Mouse (Mus musculus) gonadal fat pad, adult 2 months (tissue): ENCODE data around the gene Ahctf1. TPM values are rescaled to one million over a fixed set of nuclear protein-coding genes. Genes with fewer than 3 reads are reported as not detected.
"Not testable (repeated sequence)": the region's sequence is repeated elsewhere in the genome, so short reads cannot be mapped to it uniquely, and the experiment has no call there.

ENCODE experiments used
- DNase-seq: peaks from one replicate; pipeline ENCODE4 v3.0.0-alpha.2; 2012; ENCODE audit warnings: low read depth
- polyA plus RNA-seq: library from polyadenylated mRNA; depleted of rRNA; stranded (reverse); fragments of >200 nt; gene quantifications from 2 replicates; pipeline ENCODE4 v1.2.3, GENCODE M21; 2012; rRNA removed

Ahctf1 gene
- 10.6 and 12.0 TPM in 2 replicates for polyA plus RNA-seq

DNA sequence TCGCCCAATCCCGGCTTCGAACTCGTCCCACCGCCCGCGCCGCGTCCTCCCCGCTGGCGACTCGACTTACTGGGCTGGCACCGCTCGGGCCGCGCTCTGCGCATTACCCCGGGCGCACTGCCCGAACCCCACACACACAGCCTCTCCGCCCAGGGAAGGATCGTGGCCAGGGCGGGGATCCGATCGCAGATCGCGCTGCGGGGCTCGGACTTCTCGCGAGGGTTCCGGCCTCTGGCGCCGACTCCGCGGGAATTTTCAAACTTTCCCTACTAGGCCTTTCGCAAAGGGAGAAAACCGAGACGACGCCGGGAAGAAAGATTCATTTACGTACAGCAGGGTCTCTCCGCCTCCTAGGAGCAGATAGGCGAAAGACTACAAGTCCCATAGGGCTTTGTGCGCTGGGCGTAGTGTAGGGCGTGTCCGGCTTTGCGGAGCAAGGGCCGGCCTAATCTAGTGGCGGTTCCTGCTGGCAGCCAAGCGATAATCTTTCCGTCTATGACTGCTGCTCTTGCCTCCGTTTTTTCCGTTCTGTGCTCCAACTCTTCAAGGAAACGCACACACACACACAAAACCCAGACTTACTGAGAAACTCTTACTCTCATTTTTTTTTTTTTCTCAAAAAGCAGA lies at the start of gene Ahctf1:
TSS of gene Ahctf1 (minus strand) at position 168 of the 627 bp plus-strand sequence.
- DNase-seq, result peak; percentile 93

DNA sequence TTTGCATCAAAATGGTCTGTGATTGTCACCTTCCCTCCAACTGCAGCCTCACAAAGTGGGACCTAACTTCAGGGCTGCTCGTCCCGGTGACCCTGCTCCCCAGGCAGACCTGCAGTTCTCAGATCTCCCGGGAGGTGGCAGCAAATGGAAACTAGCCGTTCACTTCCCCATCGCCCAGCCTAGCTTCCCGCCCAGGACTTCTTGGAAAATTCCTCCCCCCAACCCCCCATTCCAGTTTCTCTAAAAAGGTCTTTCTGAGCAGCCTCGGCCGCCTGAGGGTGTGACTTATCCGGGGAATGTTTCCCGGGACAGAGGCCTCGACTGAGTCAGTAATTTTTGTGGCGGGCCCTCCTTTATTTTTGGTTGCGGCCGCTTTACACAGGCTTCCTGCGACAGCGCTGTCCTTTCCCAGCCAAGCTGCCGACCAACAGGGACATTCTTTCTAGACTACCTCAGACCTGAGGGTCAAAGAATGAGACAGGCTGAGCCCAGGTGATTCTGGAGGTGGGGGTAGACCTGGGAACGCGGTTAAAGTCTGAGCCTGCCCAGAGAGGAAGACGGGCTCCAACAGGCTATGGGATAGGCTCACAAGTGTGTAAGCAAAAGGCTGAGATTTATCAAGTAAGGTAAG lies 44.4 kb upstream of the Ahctf1 start:
- DNase-seq, result no peak

DNA sequence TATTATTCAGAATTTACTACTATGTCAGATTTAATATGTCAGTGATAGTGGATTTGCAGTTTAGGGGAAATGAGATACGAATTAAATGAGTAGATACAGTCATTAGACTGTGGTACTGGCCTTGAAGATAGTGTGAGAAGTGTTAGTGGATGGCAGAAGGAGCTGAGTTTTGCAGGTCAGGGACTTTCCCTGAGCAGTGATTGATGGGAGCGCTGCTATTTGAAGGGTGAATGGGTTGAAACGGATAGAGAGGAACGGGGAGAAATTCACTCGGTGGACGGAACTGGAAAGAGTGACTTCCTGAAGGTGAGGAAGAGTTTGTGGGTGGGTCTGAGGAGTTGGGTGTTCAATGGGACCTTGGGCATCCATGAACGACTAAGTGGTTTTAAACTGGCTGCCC lies 43.7 kb upstream of the Ahctf1 start:
- DNase-seq, result no peak

DNA sequence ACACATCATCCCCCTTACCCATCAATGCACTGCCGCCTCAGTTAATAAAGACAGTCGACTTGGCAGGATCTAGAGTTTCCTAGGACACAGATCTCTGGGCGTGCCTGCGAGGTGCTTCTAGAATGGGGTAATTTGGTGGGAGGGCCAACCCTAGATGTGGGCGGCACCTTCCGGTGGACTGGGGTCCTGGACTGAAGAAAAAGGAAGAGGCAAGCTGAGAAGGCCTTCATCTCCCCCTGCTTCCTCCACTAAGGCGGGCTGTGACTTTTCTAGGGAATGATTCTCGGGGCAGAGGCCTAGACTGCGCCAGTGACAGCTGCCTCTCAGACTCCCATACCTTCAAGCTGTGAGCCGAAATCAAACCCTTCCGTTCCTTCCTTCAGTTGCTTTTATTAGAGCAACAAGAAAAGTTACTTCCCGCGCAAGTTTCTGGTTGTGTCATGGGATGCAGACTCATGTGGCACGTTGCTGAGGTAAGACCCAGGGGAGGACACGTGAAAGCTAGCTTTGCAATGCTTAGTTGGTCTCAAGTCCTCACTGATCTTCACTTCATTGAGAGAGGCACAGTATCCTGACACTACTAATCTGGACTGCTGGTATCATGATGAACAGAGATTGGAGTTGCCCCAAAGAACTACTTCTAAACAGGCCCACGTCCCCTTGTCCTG lies 42.5 kb upstream of the Ahctf1 start:
- no peak for DNase-seq

DNA sequence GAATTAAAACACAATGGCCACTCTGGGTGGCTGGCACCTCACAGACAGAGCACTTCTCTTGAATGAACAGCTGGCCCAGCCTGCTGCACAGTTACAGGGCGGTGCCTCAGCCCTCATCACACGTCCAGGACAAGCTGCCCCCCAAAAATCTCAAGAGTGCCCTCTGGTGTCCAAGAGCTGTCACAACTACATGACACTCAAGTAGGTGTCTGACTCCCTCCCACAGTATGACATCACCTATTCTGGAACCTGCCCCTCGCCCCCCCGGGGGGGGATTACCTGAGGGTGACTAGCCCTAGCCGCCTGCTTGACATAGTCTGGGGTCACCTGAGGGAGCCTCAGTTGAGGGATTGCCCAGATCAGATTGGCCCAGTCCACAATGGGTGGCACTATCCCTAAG lies 41.4 kb upstream of the Ahctf1 start:
- no peak for DNase-seq

DNA sequence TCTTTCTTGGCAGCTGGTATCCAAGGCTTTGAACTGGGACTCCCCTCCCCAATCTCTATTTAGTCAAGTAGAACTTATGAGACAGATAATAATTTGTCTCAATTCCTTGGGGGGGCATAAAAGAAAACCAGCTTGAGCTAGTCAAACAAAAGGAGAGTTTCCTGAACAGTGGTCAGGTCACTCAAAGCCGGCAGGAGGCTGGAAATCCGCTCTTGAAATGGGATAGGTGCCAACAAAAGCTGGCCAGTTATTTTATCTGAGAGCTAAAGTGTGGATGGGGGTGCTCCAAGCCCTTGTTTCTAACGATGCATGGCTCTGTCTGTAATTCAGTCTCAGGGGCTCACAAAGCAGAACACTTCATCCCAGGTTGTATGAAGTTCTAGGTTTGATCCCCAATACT lies 40.5 kb upstream of the Ahctf1 start:
- DNase-seq, result no peak

DNA sequence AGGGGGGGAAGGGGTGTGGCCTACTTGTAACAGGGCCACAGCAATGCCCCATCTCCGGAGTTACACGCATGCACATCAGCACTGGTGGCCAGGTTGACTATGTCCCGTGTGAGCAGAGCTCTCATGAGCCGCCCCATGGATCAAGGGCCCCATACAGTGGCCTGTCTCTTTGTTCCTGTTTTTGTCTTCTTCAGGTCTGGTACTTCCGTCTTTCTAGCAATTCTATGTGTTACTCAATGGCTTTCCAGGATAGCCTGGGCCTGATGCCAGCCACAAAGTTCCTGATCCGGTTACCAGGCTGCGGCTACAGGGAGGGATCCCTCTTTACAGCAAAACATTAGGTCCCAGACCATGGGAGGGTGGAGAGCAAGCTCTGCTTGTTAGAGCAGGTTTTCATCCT lies 39.1 kb upstream of the Ahctf1 start:
- DNase-seq, result no peak

DNA sequence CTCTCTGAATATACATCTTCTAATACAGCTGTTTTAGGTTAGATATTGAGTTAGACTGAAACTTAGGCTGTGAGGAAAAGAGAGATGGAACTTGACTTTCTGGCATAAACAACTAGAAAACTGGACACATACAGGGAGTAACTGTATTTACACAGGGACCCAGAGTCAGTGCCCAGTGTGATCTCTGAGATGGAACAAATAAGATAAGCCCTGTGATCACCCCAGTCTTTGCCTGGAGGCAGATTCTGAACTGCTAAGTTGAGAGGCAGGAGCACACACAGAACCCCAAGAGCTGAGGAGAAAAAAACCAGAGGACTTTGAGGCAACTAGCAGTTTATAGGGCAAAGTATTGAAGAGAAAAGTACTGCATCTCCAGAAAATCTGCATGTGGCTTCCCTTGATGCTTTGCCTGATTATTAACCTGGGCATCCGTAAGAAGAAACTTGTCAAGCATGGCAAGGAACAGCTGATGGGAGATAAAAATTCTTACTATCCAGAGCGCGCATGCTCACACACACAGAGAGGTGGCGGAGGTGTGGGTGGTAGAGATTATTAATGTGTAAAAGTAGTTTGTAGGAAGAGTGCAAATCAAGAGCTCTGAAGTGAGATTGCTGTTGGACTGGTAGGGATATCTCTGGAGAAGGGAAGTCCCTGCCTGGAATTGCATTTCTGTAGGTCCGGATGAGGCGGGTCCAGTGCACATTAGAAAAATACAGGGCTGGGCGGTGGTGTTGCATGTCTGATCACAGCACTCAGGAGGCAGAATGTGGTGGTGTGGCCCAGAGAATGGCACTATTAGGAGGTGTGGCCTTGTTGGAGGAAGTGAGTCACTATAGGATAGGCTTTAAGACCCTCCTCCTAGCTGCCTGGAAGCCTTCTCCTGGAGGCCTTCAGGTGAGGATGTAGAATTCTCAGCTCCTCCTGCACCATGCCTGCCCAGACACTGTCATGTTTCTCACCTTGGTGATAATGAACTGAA lies 33.2 kb upstream of the Ahctf1 start:
- DNase-seq, result no peak

DNA sequence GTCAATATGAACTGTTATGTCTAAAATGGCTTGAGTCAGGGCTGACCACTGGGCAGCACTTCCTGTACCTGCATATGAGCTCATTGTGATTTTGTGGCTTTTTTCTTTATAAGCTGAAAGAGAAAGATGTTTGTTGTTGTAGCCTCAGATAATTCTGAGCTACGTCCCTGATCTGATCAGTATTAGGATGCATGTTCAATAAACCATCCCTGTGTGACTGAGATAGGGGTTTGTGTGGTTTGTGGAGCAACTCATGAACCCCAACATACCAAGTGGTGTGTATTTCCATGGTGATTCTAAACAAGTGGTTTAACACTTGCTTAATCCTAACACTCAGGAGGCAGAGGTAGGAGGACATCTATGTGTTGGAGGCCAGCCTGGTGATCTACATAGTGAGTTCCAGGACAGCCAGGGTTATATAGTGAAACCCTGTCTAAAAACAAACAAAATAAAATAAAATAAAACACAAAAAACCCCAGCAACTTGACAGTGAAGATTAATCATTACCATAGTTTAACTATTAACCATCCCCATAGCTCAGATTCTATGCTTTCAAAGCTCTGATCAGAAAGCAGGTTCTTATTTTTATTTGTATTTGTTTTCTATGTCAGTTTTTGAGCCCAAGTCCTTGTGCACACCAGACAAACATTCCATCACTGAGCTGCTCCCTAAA lies 32.4 kb upstream of the Ahctf1 start:
- DNase-seq, result no peak

DNA sequence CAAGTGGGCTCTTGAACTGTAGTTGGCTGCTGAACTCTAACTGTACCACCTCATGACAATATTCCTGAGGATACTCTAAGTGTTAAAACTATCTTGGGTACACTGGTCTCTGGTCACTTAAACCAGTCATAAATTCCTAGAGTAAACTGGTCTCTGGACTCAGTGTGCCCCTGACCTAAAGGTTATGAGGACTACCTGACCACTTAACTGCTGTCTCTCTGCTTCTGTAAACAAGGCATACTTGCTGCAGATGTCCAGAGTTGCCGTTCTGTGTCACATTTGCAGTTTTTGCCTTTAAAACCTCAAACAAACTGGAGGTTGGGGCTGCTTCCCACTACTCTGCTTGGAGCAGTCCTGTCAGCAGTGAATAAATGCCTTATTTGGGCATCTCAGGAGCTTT lies 30.1 kb upstream of the Ahctf1 start:
- no peak for DNase-seq

DNA sequence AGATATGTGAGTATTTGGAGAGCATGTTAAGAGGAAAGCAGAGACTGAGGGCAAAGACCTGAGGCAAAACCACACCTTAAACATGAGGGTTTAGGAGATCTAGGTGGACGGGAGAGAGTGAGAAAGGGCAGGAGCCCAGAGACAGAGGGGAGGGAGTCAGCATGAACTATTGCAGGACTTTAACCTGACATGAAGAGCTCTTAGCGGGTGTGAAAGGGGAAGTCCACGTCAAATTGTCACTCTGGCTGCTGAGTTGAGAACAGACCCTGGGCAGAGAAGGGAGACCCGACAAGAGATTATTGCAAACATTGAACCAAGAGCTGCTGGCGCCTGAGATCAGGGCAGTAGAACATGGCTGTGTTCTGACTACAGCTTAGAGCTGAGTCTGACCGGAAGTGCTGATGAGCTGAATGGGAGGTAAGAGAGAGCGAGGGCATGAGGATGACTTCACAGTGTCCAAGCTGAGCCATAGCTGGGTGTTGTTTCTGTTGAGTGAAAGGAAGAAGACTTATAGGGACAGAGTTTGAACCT lies 29.3 kb upstream of the Ahctf1 start:
- DNase-seq, result no peak

DNA sequence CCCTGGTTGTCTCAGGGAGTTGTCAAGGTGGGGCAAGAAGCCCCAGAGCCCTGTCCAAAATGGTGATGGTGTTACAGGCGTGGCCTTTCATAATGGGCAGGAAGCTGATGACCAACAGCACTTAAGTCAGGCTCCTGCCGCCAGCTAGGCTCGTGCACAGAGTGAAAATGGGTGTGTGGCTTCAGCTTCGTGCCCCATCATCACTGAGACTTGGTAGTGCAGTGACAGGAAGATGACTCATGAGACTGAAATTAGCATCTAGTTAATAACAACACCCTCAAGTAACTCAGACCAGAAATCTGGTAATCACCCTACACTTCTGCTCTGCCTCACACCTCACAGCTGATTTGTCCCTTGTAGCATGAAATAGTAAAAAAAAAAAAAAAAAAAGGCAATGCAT lies 25.4 kb upstream of the Ahctf1 start:
- DNase-seq, result no peak

DNA sequence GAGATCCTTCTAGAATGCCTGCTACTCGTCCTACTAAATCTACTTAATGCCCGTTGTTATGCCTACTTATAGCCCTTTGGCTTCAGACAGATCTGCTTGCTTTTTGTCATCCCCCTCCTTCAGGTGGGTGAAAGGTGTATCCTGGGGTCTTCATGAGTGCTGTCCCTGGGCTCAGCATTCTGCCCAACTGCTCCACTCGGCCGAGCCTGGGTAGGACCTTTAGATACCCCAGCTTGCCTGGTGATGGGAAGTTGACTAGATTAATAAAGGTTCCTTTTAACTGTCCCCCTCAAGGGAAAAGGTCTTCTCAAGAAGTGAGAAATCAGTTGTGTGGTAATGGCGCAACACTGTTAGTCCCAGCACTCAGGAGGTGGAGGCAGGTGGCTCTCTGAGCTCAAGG lies 24.6 kb upstream of the Ahctf1 start:
- no peak for DNase-seq

DNA sequence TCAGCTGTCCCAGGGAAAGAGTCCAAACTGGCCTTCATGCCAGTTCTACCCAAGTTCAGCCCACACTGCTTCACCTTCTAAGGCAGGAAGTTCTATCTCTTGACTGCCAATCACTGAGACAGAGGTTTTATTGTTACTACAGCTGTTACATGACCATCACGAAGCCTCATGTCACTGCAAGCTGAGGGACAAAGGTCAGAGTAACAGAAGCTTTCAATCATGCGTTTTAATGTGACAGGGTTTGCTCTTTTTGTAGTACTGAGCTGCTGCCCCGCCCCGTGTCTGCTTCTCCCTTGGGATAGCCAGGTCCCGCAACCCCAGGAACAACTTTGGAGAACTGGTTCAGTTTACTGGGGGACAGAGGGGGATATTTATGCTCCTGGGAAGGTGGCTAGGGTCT lies 21.1 kb upstream of the Ahctf1 start:
- DNase-seq, result no peak

DNA sequence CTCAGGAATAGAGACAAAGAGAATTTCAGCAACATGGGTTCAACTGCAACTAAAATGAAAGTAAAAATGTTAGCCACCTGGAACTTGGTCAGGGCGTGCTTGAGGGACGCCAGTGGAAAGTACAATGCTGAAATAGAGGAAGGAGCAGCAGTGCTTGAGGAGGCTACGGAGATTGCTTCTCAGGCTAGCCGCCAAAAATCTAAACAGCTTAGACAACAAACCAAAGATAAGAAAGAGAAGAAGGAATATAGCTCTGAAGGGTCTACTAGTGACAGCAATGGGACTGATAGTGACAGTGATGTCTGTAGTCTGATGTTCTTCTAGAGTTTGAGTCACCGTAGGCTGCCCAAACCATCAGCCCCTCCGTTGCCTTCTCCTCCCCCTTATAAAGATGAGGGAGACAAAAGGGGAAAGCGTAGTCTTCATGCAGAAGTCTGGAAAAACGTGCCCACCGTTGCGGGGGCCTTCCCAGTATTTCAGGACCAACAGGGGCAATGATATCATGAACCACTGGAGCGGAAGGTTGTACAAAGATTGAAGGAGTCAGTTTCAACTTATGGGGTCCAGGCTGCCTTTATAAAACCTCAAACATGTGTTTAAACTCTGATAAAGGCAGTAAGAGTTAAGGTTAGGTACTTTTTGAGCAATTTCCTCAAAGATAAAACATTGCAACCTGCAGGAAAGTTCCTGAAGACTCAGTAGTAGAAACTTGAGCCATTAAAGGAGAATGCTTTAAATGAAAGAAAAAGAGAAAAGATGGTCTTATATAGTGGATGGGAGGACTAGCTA lies 15.2 kb upstream of the Ahctf1 start:
- DNase-seq, result not testable (repeated sequence)

DNA sequence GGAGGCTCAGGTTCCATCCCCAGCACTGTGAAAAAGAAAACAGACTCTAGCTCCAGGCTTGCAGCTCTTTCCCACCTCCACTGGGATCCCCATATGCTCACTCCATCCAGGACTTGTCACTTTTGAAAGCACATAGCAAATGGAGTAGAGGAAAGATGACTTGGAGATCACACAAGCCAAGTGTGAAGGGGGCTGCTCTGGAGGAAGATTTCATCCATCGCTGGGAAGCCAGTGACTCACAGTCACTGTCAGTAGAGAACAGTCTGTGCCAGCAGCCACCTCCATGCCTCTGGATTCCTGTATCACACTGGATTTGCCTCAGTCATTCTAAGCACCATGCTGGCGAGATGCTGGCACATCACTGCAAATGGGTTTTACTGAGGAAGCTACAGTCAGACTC lies 11.1 kb upstream of the Ahctf1 start:
- no peak for DNase-seq

DNA sequence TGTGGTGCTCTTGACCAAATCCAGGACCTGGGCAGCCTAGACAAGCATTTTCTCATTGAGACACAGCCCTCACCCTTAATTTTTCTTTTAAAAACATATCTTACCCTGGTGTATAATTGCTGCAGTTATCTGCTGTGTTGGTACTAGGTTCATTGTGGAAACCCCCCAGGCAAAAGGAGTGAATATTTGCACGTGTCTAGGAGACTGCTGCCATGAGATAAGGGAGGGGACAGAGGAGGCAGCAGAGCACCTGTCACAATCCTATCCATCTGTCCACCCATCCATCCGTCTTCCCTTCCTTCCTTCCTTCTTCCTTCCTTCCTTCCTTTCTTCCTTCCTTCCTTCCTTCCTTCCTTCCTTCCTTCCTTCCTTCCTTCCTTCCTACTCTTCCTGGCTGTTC lies 9.9 kb upstream of the Ahctf1 start:
- DNase-seq, result no peak

DNA sequence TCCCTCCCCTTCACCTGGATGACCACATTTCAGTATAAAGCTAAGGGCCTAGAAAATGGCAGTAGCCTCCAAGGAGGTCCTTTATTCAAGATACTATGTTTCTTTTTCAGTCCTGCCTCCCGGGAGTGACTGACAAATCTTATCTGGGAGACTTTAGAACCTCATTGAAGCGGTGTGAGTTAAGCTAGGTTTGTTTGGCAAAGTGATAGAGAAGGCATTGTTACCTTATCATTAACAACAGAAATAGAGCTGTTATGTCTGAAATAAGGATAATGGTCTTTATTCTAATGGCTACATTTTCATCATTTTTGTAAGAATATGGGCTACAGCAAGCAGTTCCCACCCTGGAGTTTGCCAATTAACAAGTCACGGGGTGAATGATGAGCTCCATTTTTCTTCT lies 4.8 kb upstream of the Ahctf1 start:
- no peak for DNase-seq

DNA sequence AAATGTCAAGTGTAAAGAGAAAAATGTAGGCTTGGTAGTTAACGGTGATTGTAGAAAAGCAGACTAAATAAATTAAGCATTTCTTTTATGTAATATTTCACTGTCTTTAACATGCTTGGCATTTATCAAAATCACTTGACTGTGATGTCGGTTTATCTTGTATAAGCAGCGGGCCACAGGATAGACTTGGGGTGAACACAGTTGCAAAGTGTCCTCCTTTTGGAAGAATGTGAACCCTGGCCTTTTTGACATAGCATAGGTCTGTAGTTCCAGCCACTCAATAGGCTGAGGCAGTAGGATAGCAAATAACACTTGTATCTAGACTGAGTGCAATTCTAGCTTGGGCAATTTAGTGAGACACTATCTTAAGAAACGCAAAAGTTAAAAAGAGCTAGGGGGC lies 4.0 kb upstream of the Ahctf1 start:
- DNase-seq, result no peak

DNA sequence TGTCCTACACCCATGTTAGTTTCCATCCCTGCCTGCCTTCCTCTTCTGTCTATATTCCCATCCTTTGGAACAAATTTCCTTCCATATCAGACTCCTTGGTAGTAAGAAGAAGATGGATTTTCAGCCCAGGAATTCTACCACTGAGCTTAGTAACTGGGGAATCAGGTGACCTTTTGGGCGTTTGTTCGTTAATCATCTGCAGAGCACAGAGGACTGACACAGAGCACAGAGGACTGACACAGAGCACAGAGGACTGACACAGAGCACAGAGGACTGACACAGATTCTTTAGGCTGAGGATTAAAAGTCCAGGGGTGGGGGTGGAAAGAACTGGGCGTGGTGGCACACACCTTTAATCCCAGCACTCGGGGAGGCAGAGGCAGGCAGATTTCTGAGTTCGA lies 2.3 kb upstream of the Ahctf1 start:
- no peak for DNase-seq
